Mouse (Mus musculus): ENCODE measurements around the gene Tapt1.
A peak's percentile ranks its signal among the peaks of the same experiment; 100 is the strongest.

The Tapt1 gene

GRCm38 (mm10) chr5:44234606-44235005 lies 8.2 kb upstream of the Tapt1 start:
- no peak for DNase-seq (ENCODE audit: low spot score)

GRCm38 (mm10) chr5:44233933-44234332 lies 7.5 kb upstream of the Tapt1 start:
- no peak for DNase-seq (ENCODE audit: low spot score)

- DNase-seq (ENCODE audit: low spot score), result no peak
Measured at GRCm38 (mm10) chr5:44228756-44229155, 2.3 kb upstream of the Tapt1 start.

GRCm38 (mm10) chr5:44228323-44228722 lies 1.9 kb upstream of the Tapt1 start:
- no peak for DNase-seq (ENCODE audit: low spot score)

- no peak for DNase-seq (ENCODE audit: low spot score)
Measured at GRCm38 (mm10) chr5:44227462-44227840, 1.0 kb upstream of the Tapt1 start.

- DNase-seq (ENCODE audit: low spot score), result no peak
Measured at GRCm38 (mm10) chr5:44225911-44226520, 410 bp downstream of the Tapt1 start.

GRCm38 (mm10) chr5:44224916-44225600 lies 1.4 kb downstream of the Tapt1 start:
- DNase-seq (ENCODE audit: low spot score), result no peak

GRCm38 (mm10) chr5:44224251-44224650 lies 2.2 kb downstream of the Tapt1 start:
- peak; percentile 72 for DNase-seq (ENCODE audit: low spot score)

GRCm38 (mm10) chr5:44223341-44223881 lies 3.0 kb downstream of the Tapt1 start:
- no peak for DNase-seq (ENCODE audit: low spot score)

- DNase-seq (ENCODE audit: low spot score), result no peak
Measured at GRCm38 (mm10) chr5:44220430-44220829, 6.0 kb downstream of the Tapt1 start.

GRCm38 (mm10) chr5:44219871-44220270 lies 6.6 kb downstream of the Tapt1 start:
- no peak for DNase-seq (ENCODE audit: low spot score)

- no peak for DNase-seq (ENCODE audit: low spot score)
Measured at GRCm38 (mm10) chr5:44218483-44218882, 7.9 kb downstream of the Tapt1 start.

- DNase-seq (ENCODE audit: low spot score), result no peak
Measured at GRCm38 (mm10) chr5:44217685-44218041, 8.8 kb downstream of the Tapt1 start.

- DNase-seq (ENCODE audit: low spot score), result no peak
Measured at GRCm38 (mm10) chr5:44217041-44217684, 9.3 kb downstream of the Tapt1 start.

GRCm38 (mm10) chr5:44215118-44215517 lies 11.3 kb downstream of the Tapt1 start:
- no peak for DNase-seq (ENCODE audit: low spot score)

GRCm38 (mm10) chr5:44214025-44214424 lies 12.4 kb downstream of the Tapt1 start:
- DNase-seq (ENCODE audit: low spot score), result no peak

- DNase-seq (ENCODE audit: low spot score), result no peak
Measured at GRCm38 (mm10) chr5:44213391-44213790, 13.0 kb downstream of the Tapt1 start.

- no peak for DNase-seq (ENCODE audit: low spot score)
Measured at GRCm38 (mm10) chr5:44211818-44212465, 14.5 kb downstream of the Tapt1 start.

GRCm38 (mm10) chr5:44207286-44207685 lies 19.1 kb downstream of the Tapt1 start:
- no peak for DNase-seq (ENCODE audit: low spot score)

GRCm38 (mm10) chr5:44206651-44207050 lies 19.8 kb downstream of the Tapt1 start:
- DNase-seq (ENCODE audit: low spot score), result no peak

GRCm38 (mm10) chr5:44203410-44203809 lies 23.0 kb downstream of the Tapt1 start:
- DNase-seq (ENCODE audit: low spot score), result no peak

GRCm38 (mm10) chr5:44201665-44202064 lies 24.8 kb downstream of the Tapt1 start:
- DNase-seq (ENCODE audit: low spot score), result no peak

- DNase-seq (ENCODE audit: low spot score), result no peak
Measured at GRCm38 (mm10) chr5:44199109-44199508, 27.3 kb downstream of the Tapt1 start.

All from retina, embryonic 14.5 days (tissue).